8 mouse cellular contexts compared by ENCODE assay signal in genomic region chr1:66896125-66896524, GRCm38 (mm10). TPM values are rescaled to one million over a fixed set of nuclear protein-coding genes. Genes with fewer than 3 reads are reported as not detected.
DNase-seq lines count a peak whose midpoint lies in the region; ATAC-seq and TF ChIP-seq lines count a peak whose summit lies in the region.

No protein-coding gene starts in this region.

- TF ChIP-seq POLR2A in kidney, adult 2 months (IDR thresholded peaks at IDR 0.05; ENCODE audit: low read depth, low read length): no peak

- H3K4me3 ChIP-seq in kidney, adult 2 months (ENCODE audit: insufficient read depth, low read depth, low read length): no peak overlapping the region
- H3K4me3 ChIP-seq in forebrain, embryonic 16.5 days (replicated peaks; ENCODE audit: low read length): peak overlapping the region; percentile 27
- no peak overlapping the region for H3K4me3 ChIP-seq in midbrain, embryonic 14.5 days (replicated peaks; ENCODE audit: low read depth, low read length)

- WGBS in kidney, adult 2 months: 13% methylated on average over 5 of the region's 5 CpGs
- WGBS in forebrain, embryonic 16.5 days: 27% methylated on average over 5 of the region's 5 CpGs
- 39% methylated on average over 5 of the region's 5 CpGs for WGBS in midbrain, embryonic 14.5 days

- H3K27me3 ChIP-seq in kidney, adult 2 months (replicated peaks; ENCODE audit: control insufficient read depth, insufficient read depth, low read length): no peaks in the 10 kb centered on the region
- no peaks in the 10 kb centered on the region for H3K27me3 ChIP-seq in forebrain, embryonic 16.5 days (replicated peaks; ENCODE audit: control insufficient read depth, insufficient read depth, low read length)
- no peaks in the 10 kb centered on the region for H3K27me3 ChIP-seq in midbrain, embryonic 14.5 days (ENCODE audit: control insufficient read depth, insufficient read depth, low read length)

- H3K4me1 ChIP-seq in kidney, adult 2 months (ENCODE audit: control insufficient read depth, insufficient read depth, low read length): peaks cover 6% of the 10 kb centered on the region; the same call in 1 of the 2 replicates
- H3K4me1 ChIP-seq in forebrain, embryonic 16.5 days (replicated peaks; ENCODE audit: control insufficient read depth, insufficient read depth, low read length): peaks cover 28% of the 10 kb centered on the region
- 0 out of 2 replicates have a peak, but pooled peaks cover 6% of the 10 kb centered on the region for H3K4me1 ChIP-seq in midbrain, embryonic 14.5 days (ENCODE audit: control insufficient read depth, insufficient read depth, low read length)

- H3K27ac ChIP-seq in kidney, adult 2 months (ENCODE audit: insufficient read depth, low read depth, low read length): no peak overlapping the region
- peak overlapping the region; percentile 82 for H3K27ac ChIP-seq in forebrain, embryonic 16.5 days (ENCODE audit: low read length)
- peak overlapping the region; percentile 85 for H3K27ac ChIP-seq in midbrain, embryonic 14.5 days (replicated peaks; ENCODE audit: low read depth, low read length)

- H3K9me3 ChIP-seq in forebrain, embryonic 16.5 days (ENCODE audit: control insufficient read depth, low read length): no peaks in the 10 kb centered on the region
- no peaks in the 10 kb centered on the region for H3K9me3 ChIP-seq in midbrain, embryonic 14.5 days (ENCODE audit: control insufficient read depth, low read length)

- peak overlapping the region; percentile 46 for H3K9ac ChIP-seq in forebrain, embryonic 16.5 days (replicated peaks; ENCODE audit: low read depth, low read length)
- peak overlapping the region; percentile 34 for H3K9ac ChIP-seq in midbrain, embryonic 14.5 days (replicated peaks; ENCODE audit: low read length)

- ATAC-seq in forebrain, embryonic 16.5 days: peak; percentile 85
- ATAC-seq in midbrain, embryonic 14.5 days (ENCODE audit: low FRiP score, low TSS enrichment): peak; percentile 87

- no peaks in the 10 kb centered on the region for H3K36me3 ChIP-seq in kidney, adult 2 months (ENCODE audit: control insufficient read depth, insufficient read depth, low read length)
- no peaks in the 10 kb centered on the region for H3K36me3 ChIP-seq in forebrain, embryonic 16.5 days (ENCODE audit: control insufficient read depth, insufficient read depth)
- no peaks in the 10 kb centered on the region for H3K36me3 ChIP-seq in midbrain, embryonic 14.5 days (ENCODE audit: control insufficient read depth, insufficient read depth, low read length)

- 0 out of 2 replicates have a peak, but pooled peaks have one; percentile 15 for TF ChIP-seq CTCF in kidney, adult 2 months (conservative IDR thresholded peaks at IDR 0.05; ENCODE audit: insufficient read depth, insufficient read length, low read depth, low read length)

- peak overlapping the region; percentile 58 for H3K4me2 ChIP-seq in forebrain, embryonic 16.5 days (ENCODE audit: low read length)
- peak overlapping the region; percentile 27; the same call in 1 of the 2 replicates for H3K4me2 ChIP-seq in midbrain, embryonic 14.5 days (ENCODE audit: low read length)

- peak; percentile 47 for DNase-seq in kidney, adult 2 months
- no peak for DNase-seq in kidney, adult 18-20 months
- peak; percentile 55 for DNase-seq in R1 (ENCODE audit: low read depth, low spot score)
- DNase-seq in kidney, postnatal 36 days: peak; percentile 16 to 30
- DNase-seq in midbrain, embryonic 14.5 days: peak; percentile 84
- DNase-seq in B cell, adult 2 months: no peak
- no peak for DNase-seq in urinary bladder, postnatal 4 days (ENCODE audit: low spot score in 2 of 2)

RNA-seq across cellular contexts. Expression of gene Acadl, which starts 33.0 kb away (rescaled TPM):
- 92.0 and 123 TPM in 2 replicates for polyA plus RNA-seq in kidney, adult 2 months (2012; rRNA removed)
- polyA plus RNA-seq in forebrain, embryonic 16.5 days (2015; fragmentation: Nextera tagmentation; extraction: Ambion mirVana): 33.0 and 38.8 TPM in 2 replicates
- 27.9 and 41.1 TPM in 2 replicates for polyA plus RNA-seq in midbrain, embryonic 14.5 days (2014; fragmentation: Nextera tagmentation; extraction: Ambion mirVana)

RNA-seq across cellular contexts. Expression of gene Myl1, which starts 49.1 kb away (rescaled TPM):
- 1.2 and 56.0 TPM in 2 replicates for polyA plus RNA-seq in kidney, adult 2 months (2012; rRNA removed)
- polyA plus RNA-seq in forebrain, embryonic 16.5 days (2015; fragmentation: Nextera tagmentation; extraction: Ambion mirVana): 0.38 and 2.5 TPM in 2 replicates
- polyA plus RNA-seq in midbrain, embryonic 14.5 days (2014; fragmentation: Nextera tagmentation; extraction: Ambion mirVana): 0.30 TPM in 1 of 2 replicates, not detected in the other

Comparison
In these comparisons a context has a peak if more than half of its experiments do, and no peak if none do; other contexts are left out.
1. DNase-seq: peak in kidney, adult 2 months (single experiment), R1 (single experiment), kidney, postnatal 36 days (2 of 2) and midbrain, embryonic 14.5 days (single experiment); none in kidney, adult 18-20 months (single experiment), B cell, adult 2 months (0 of 2) and urinary bladder, postnatal 4 days (0 of 2).